Mouse (Mus musculus) brain, embryonic 14.5 days (tissue): ENCODE data around the gene Spryd4.

Source experiments
- CTCF ChIP-seq: fragments of 200-500 bp; IDR thresholded peaks from 2 replicates; pipeline ENCODE4 v1.5.1; 2012; ENCODE audit warnings: inconsistent platforms, mild to moderate bottlenecking, moderate library complexity, borderline replicate concordance; ENCODE audit not compliant: insufficient read depth, insufficient read length; ENCODE audit errors: extremely low read depth
- POLR2A ChIP-seq: fragments of 200-500 bp; IDR thresholded peaks from 2 replicates; pipeline ENCODE4 v1.6.1; 2012; ENCODE audit warnings: mild to moderate bottlenecking, inconsistent platforms, borderline replicate concordance; ENCODE audit not compliant: poor library complexity, insufficient read depth, insufficient read length, severe bottlenecking; ENCODE audit errors: extremely low read depth

DNA sequence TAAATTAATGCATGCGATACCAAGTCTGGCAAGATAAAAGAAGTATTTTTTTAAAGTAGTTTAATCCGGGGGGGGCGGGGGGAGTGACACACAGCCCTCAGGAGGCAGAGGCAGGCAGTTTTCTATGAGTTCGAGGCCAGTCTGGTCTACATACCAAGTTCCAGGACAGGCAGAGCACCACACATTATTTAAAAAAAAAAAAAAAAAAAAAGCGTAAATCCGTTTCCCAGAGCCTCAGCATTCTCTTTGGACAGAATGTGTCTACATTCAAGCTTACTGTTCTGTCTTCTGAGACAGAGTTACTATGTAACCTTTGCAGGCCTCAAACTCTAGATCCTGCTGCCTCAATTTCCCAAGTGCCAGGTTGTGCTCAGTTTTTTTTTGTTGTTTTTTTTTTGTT lies 541 bp upstream of the Spryd4 start:
- TF ChIP-seq POLR2A, result no peak
- TF ChIP-seq CTCF, result no peak
